Mouse (Mus musculus): ENCODE results near the gene Mcub.

- TF ChIP-seq CTCF (IDR thresholded peaks at IDR 0.05; ENCODE audit: extremely low read depth, insufficient read depth, low read length) (no peak), POLR2A (IDR thresholded peaks at IDR 0.05; ENCODE audit: extremely low read depth, insufficient read depth, low read length) (no peak)
These were observed 90.8 kb downstream of the Mcub start for GRCm38 (mm10) chr3:129879131-129879757.

All from cortical plate, adult 2 months (tissue).